Mouse (Mus musculus) neural tube, embryonic 10.5 days (tissue): ENCODE results near the gene Tut4.

Experiments used
- DNase-seq: peaks from one replicate; pipeline ENCODE4 v3.0.0-alpha.2; 2017; ENCODE audit warnings: low spot score; ENCODE audit errors: extremely low spot score

Gene Tut4

GRCm38 (mm10) chr4:108484230-108484629 is 25.0 kb downstream of the Tut4 start:
- DNase-seq = no peak

- no peak for DNase-seq
Measured at GRCm38 (mm10) chr4:108503023-108503422, 43.8 kb downstream of the Tut4 start.

DNA sequence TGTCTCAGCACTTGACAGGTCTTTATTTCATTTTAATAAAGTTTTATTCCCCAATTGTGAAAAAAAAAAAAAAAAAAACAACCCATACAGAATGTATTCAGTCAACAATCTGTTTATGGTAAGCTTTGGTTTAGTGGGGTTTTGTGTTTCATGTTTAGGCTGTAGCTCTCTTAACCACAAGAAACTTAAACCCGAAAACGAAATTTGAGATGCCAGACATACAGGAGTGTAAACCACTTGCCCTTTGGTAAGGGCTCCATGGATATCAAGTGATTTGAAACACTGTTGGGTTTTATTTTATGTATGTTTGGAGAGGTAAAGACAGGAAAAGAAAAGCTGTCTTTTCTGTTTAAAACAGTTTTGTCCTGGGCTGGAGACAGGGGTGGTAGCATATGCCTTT is 80.5 kb downstream of the Tut4 start:
- no peak for DNase-seq

DNA sequence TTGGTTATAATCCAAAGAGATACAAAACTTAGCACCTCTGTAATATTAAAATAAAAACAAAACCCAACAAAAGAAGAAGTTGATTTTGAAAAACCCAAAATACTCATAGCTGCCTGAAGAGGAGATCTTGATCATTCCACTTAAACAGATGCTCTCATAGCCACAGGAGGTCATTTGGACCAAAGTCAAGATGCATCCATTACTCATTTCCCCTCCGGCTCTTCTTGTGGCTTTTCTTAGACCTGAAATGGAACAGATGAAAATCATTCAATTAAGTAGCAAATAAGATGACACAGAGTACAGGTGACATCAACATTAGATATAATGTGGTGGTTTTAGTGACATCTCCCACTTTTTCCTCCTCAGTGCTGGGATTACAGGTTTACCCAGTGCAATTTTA is 105.8 kb downstream of the Tut4 start:
- DNase-seq = no peak

GRCm38 (mm10) chr4:108572644-108573043 is 113.4 kb downstream of the Tut4 start:
- DNase-seq = no peak

DNA sequence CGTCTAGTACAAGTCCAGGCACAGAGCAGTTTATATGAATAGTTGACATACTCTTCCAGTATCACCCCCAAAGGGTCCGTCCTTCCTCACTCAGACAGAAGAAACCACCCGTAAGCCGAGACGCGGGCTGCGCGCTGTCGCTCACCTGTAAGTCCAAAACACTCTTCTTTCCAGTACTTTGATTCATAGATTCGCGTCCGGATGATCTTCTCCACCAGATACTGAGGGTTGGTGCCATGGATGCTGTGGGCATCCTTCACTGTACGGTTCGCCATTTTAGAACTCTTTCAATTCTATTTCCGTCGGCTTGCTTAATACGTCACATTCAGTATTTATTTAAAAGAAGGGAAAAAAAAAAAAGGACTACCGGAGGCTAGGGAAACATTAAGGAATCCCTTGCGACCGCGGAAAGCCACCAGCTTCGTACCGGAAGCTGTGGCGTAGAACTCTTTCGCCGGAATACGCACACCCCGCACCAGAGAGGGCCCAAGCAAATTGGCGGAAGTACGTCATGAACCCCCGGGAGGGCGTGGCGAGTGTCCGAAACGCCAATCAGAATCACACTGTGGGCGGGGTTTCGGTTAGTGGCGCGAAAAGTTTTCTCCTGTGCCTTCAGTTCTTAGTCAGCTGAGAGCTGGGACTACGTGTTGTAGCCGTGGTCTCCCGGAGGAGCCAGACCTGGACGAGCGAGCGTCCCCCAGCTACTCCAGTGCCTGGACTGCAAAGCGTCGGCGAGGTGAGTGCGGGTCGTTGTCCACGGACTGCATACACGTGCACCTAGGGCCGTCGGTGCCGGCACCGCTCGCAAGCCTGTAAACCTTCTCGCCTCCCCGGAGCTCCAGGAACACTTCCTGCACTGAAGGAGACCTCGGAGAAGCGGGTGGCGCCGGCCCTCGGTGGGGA is 119.9 kb downstream of the Tut4 start, which contains the start of the genes Prpf38a and Orc1:
TSS of gene Prpf38a (minus strand) at position 497 of the 903 bp plus-strand sequence.
TSS of gene Orc1 (plus strand) at position 584 of the 903 bp plus-strand sequence.
- DNase-seq = peak; percentile 99

DNA sequence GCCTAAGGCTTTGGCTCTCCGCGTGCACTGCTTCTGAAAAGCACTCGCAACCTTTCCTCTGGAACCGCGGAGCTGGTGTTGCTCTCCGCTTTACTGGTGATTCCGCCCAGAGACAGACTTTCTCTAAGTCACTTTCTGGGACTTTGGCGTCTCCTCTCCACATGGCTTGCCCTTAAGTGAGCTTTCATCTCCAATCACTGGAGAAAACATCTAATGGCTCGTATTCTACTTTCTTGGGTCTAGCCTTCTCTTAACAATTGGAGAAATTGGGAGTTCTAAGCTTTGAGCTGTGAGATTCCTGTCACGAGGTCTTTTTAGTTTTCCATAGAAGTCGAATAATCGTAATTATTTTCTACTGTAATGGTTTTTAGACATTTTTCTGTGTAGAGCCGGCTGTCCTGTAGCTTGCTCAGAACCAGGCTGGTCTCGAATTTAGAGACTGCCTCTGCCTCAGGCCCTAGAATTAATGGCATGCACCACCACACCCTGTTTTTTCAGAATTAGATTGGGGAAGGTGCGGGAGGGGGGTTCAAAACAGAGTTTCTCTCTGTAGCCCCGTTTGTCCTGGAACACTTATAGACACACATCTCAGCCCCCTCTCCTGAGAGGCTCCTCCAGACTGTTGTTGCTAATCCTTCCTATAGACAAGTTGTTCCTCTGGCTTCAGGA is 120.7 kb downstream of the Tut4 start:
- no peak for DNase-seq

- DNase-seq = no peak
Measured at GRCm38 (mm10) chr4:108593376-108593775, 134.2 kb downstream of the Tut4 start.

DNA sequence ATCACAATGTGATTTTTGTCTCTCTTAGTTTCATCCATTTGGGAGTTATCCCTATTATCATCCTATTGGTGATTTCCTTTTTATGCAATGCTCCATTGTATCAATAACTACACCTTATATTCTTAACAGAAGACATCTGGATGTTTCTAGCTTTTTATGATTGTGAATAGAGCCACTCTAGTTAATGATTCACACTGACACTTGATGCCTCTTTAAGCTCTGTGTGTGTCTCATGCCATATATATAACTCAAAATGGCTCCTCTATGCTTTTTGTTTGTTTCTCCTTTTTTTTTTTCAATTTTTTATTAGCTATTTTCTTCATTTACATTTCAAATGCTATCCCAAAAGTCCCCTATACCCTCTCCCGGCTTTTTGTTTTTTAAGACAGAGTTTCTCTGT is 136.6 kb downstream of the Tut4 start:
- no peak for DNase-seq

GRCm38 (mm10) chr4:108598306-108598705 is 139.1 kb downstream of the Tut4 start:
- DNase-seq = no peak

- DNase-seq = no peak
Measured at GRCm38 (mm10) chr4:108601870-108602269, 142.6 kb downstream of the Tut4 start.

GRCm38 (mm10) chr4:108608651-108609050 is 149.4 kb downstream of the Tut4 start:
- DNase-seq = no peak
